Mouse (Mus musculus): ENCODE data around the gene Syt15.
"Not testable (repeated sequence)": the region's sequence is repeated elsewhere in the genome, so short reads cannot be mapped to it uniquely, and the experiment has no call there.

Gene Syt15

GRCm38 (mm10) chr14:34227981-34228380 is 8.6 kb downstream of the Syt15 start:
- DNase-seq (ENCODE audit: low spot score), result no peak

- DNase-seq (ENCODE audit: low spot score), result no peak
These were observed 9.6 kb downstream of the Syt15 start for GRCm38 (mm10) chr14:34228830-34229506.

GRCm38 (mm10) chr14:34232340-34232739 is 12.9 kb downstream of the Syt15 start:
- DNase-seq (ENCODE audit: low spot score), result no peak

GRCm38 (mm10) chr14:34232866-34233680 is 13.7 kb downstream of the Syt15 start:
- DNase-seq (ENCODE audit: low spot score), result peak; percentile 29

- DNase-seq (ENCODE audit: low spot score), result no peak
These were observed 14.5 kb downstream of the Syt15 start for GRCm38 (mm10) chr14:34233846-34234245.

GRCm38 (mm10) chr14:34234630-34235380 is 15.4 kb downstream of the Syt15 start:
- DNase-seq (ENCODE audit: low spot score), result peak; percentile 92

GRCm38 (mm10) chr14:34240263-34240662 is 20.9 kb downstream of the Syt15 start:
- DNase-seq (ENCODE audit: low spot score), result no peak

GRCm38 (mm10) chr14:34240676-34241075 is 21.3 kb downstream of the Syt15 start:
- DNase-seq (ENCODE audit: low spot score), result no peak

GRCm38 (mm10) chr14:34252470-34253145 is 33.2 kb downstream of the Syt15 start:
- DNase-seq (ENCODE audit: low spot score), result no peak

GRCm38 (mm10) chr14:34253261-34253660 is 33.9 kb downstream of the Syt15 start:
- DNase-seq (ENCODE audit: low spot score), result no peak

GRCm38 (mm10) chr14:34258525-34258924 is 39.1 kb downstream of the Syt15 start:
- not testable (repeated sequence) for DNase-seq (ENCODE audit: low spot score)

GRCm38 (mm10) chr14:34268046-34268445 is 48.7 kb downstream of the Syt15 start:
- no peak for DNase-seq (ENCODE audit: low spot score)

GRCm38 (mm10) chr14:34273280-34273679 is 53.9 kb downstream of the Syt15 start:
- DNase-seq (ENCODE audit: low spot score), result peak; percentile 65

GRCm38 (mm10) chr14:34274141-34274540 is 54.7 kb downstream of the Syt15 start:
- DNase-seq (ENCODE audit: low spot score), result no peak

GRCm38 (mm10) chr14:34275225-34275624 is 55.8 kb downstream of the Syt15 start:
- no peak for DNase-seq (ENCODE audit: low spot score)

- no peak for DNase-seq (ENCODE audit: low spot score)
These were observed 60.3 kb downstream of the Syt15 start for GRCm38 (mm10) chr14:34279726-34280125.
